Mouse (Mus musculus) limb, embryonic 15.5 days (tissue): ENCODE data around the gene Nav1. TPM values are rescaled to one million over a fixed set of nuclear protein-coding genes. Genes with fewer than 3 reads are reported as not detected.

Source experiments
- ATAC-seq: fragments of 200-750 bp; cut with Nextera tagmentation; 2 replicates; pipeline ENCODE4 v1.8.0; 2017; ENCODE audit warnings: low read depth, moderate TSS enrichment; ENCODE audit not compliant: insufficient number of reproducible peaks, low FRiP score, low TSS enrichment
- H3K27ac ChIP-seq: fragments of 300-500 bp; sonication (generic); 2 replicates; pipeline ENCODE4 v1.5.1; 2015; ENCODE audit warnings: moderate library complexity, mild to moderate bottlenecking, inconsistent platforms
- H3K27me3 ChIP-seq: fragments of 300-500 bp; sonication (generic); 2 replicates; pipeline ENCODE4 v1.6.1; 2015; ENCODE audit warnings: inconsistent platforms
- H3K36me3 ChIP-seq: fragments of 300-500 bp; sonication (generic); 2 replicates; pipeline ENCODE4 v1.6.1; 2015; ENCODE audit warnings: inconsistent platforms
- H3K4me1 ChIP-seq: fragments of 300-500 bp; sonication (generic); 2 replicates; pipeline ENCODE4 v1.6.1; 2015; ENCODE audit warnings: inconsistent platforms
- H3K4me2 ChIP-seq: fragments of 300-500 bp; sonication (generic); 2 replicates; pipeline ENCODE4 v1.6.1; 2015; ENCODE audit warnings: mild to moderate bottlenecking, inconsistent platforms
- H3K4me3 ChIP-seq: fragments of 300-500 bp; sonication (generic); 2 replicates; pipeline ENCODE4 v1.5.1; 2015; ENCODE audit warnings: mild to moderate bottlenecking, inconsistent platforms
- H3K9ac ChIP-seq: fragments of 300-500 bp; sonication (generic); 2 replicates; pipeline ENCODE4 v1.6.1; 2015; ENCODE audit warnings: inconsistent platforms
- H3K9me3 ChIP-seq: fragments of 300-500 bp; sonication (generic); 2 replicates; pipeline ENCODE4 v1.6.1; 2016; ENCODE audit warnings: inconsistent platforms
- WGBS: fragments of 180-500 bp; shearing (Covaris S2); methylation state at CpG from one replicate; pipeline ENCODE4 v1.1.7; 2015; 5-methylcytosine and 5-hydroxymethylcytosine counted together
- polyA plus RNA-seq: library from polyadenylated mRNA; unstranded; fragments of >200 nt; fragmentation: Nextera tagmentation; extraction: Ambion mirVana; gene quantifications from 2 replicates; pipeline ENCODE4 v1.2.1, GENCODE M21; 2015

Gene Nav1
- polyA plus RNA-seq, 1 experiment from 2014 or later: 10.4 TPM

- Histone ChIP-seq H3K4me3 (no peak overlapping the region), H3K9me3 (no peaks in the 10 kb centered on the region), H3K27ac (no peak overlapping the region), H3K36me3 (no peaks in the 10 kb centered on the region), H3K9ac (no peak overlapping the region), H3K27me3 (no peaks in the 10 kb centered on the region), H3K4me2 (no peak overlapping the region), H3K4me1 (peaks cover 32% of the 10 kb centered on the region)
- no peak for ATAC-seq
- WGBS: 87% methylated on average over 4 of the region's 4 CpGs
These were observed 26.4 kb upstream of the Nav1 start for GRCm38 (mm10) chr1:135633478-135633877.

- 66% methylated on average over 1 of the region's 1 CpGs for WGBS
- Histone ChIP-seq H3K4me3 (no peak overlapping the region), H3K27ac (no peak overlapping the region), H3K9ac (no peak overlapping the region), H3K4me1 (peaks cover 32% of the 10 kb centered on the region), H3K4me2 (no peak overlapping the region), H3K9me3 (no peaks in the 10 kb centered on the region), H3K27me3 (no peaks in the 10 kb centered on the region), H3K36me3 (no peaks in the 10 kb centered on the region)
- no peak for ATAC-seq
These were observed 25.1 kb upstream of the Nav1 start for GRCm38 (mm10) chr1:135632199-135632598.

GRCm38 (mm10) chr1:135631515-135631914 lies 24.4 kb upstream of the Nav1 start:
- no peak overlapping the region for H3K27ac ChIP-seq
- no peak overlapping the region for H3K4me2 ChIP-seq

GRCm38 (mm10) chr1:135629846-135630245 lies 22.8 kb upstream of the Nav1 start:
- no peaks in the 10 kb centered on the region for H3K27me3 ChIP-seq
- 43% methylated on average over 5 of the region's 5 CpGs for WGBS
- ATAC-seq: no peak
- no peaks in the 10 kb centered on the region for H3K9me3 ChIP-seq
- no peak overlapping the region for H3K4me3 ChIP-seq
- H3K4me1 ChIP-seq: peaks cover 17% of the 10 kb centered on the region
- H3K9ac ChIP-seq: no peak overlapping the region
- no peaks in the 10 kb centered on the region for H3K36me3 ChIP-seq
- H3K4me2 ChIP-seq: no peak overlapping the region
- H3K27ac ChIP-seq: no peak overlapping the region

More at GRCm38 (mm10) chr1:135631515-135631914, 24.4 kb upstream of the Nav1 start:
- Histone ChIP-seq H3K9ac (no peak overlapping the region), H3K4me3 (no peak overlapping the region), H3K4me1 (peaks cover 32% of the 10 kb centered on the region), H3K36me3 (no peaks in the 10 kb centered on the region), H3K9me3 (no peaks in the 10 kb centered on the region), H3K27me3 (no peaks in the 10 kb centered on the region)
- WGBS: 43% methylated on average over 8 of the region's 8 CpGs
- no peak for ATAC-seq

GRCm38 (mm10) chr1:135626218-135626617 lies 19.1 kb upstream of the Nav1 start:
- Histone ChIP-seq H3K27me3 (no peaks in the 10 kb centered on the region), H3K9ac (no peak overlapping the region), H3K4me1 (peaks cover 12% of the 10 kb centered on the region; the same call in 1 of the 2 replicates), H3K4me3 (no peak overlapping the region), H3K27ac (no peak overlapping the region), H3K4me2 (no peak overlapping the region), H3K9me3 (no peaks in the 10 kb centered on the region), H3K36me3 (no peaks in the 10 kb centered on the region)
- 77% methylated on average over 6 of the region's 6 CpGs for WGBS
- ATAC-seq: no peak

- 71% methylated on average over 3 of the region's 3 CpGs for WGBS
- no peak for ATAC-seq
- no peak overlapping the region for H3K27ac ChIP-seq
- no peaks in the 10 kb centered on the region for H3K9me3 ChIP-seq
- no peak overlapping the region for H3K4me3 ChIP-seq
- no peaks in the 10 kb centered on the region for H3K36me3 ChIP-seq
- H3K4me2 ChIP-seq: no peak overlapping the region
- H3K9ac ChIP-seq: no peak overlapping the region
- no peaks in the 10 kb centered on the region for H3K27me3 ChIP-seq
- peaks cover 14% of the 10 kb centered on the region; the same call in 1 of the 2 replicates for H3K4me1 ChIP-seq
These were observed 18.6 kb upstream of the Nav1 start for GRCm38 (mm10) chr1:135625741-135626140.

GRCm38 (mm10) chr1:135624646-135625045 lies 17.6 kb upstream of the Nav1 start:
- no peak for ATAC-seq
- Histone ChIP-seq H3K4me3 (no peak overlapping the region), H3K4me2 (no peak overlapping the region), H3K36me3 (no peaks in the 10 kb centered on the region), H3K9me3 (no peaks in the 10 kb centered on the region), H3K9ac (no peak overlapping the region), H3K27ac (no peak overlapping the region), H3K27me3 (no peaks in the 10 kb centered on the region), H3K4me1 (peaks cover 13% of the 10 kb centered on the region; the same call in 1 of the 2 replicates)
- WGBS: 62% methylated on average over 5 of the region's 5 CpGs

- Histone ChIP-seq H3K36me3 (no peaks in the 10 kb centered on the region), H3K27me3 (no peaks in the 10 kb centered on the region), H3K4me3 (no peak overlapping the region), H3K4me2 (no peak overlapping the region), H3K9me3 (no peaks in the 10 kb centered on the region), H3K4me1 (peaks cover 13% of the 10 kb centered on the region; the same call in 1 of the 2 replicates), H3K27ac (no peak overlapping the region), H3K9ac (no peak overlapping the region)
- no peak for ATAC-seq
- 90% methylated on average over 5 of the region's 5 CpGs for WGBS
These were observed 16.0 kb upstream of the Nav1 start for GRCm38 (mm10) chr1:135623136-135623535.

- 27% methylated on average over 3 of the region's 3 CpGs for WGBS
- ATAC-seq: no peak
These were observed 14.2 kb upstream of the Nav1 start for GRCm38 (mm10) chr1:135621307-135621706.

GRCm38 (mm10) chr1:135619932-135620391 lies 12.9 kb upstream of the Nav1 start:
- H3K9ac ChIP-seq: no peak overlapping the region
- ATAC-seq: no peak
- no peaks in the 10 kb centered on the region for H3K36me3 ChIP-seq
- no peak overlapping the region for H3K27ac ChIP-seq
- no peak overlapping the region for H3K4me3 ChIP-seq
- no peak overlapping the region for H3K4me2 ChIP-seq
- no peaks in the 10 kb centered on the region for H3K9me3 ChIP-seq
- H3K4me1 ChIP-seq: peaks cover 19% of the 10 kb centered on the region; the same call in 1 of the 2 replicates
- H3K27me3 ChIP-seq: no peaks in the 10 kb centered on the region
- 6% methylated on average over 7 of the region's 7 CpGs for WGBS

More at GRCm38 (mm10) chr1:135621307-135621706, 14.2 kb upstream of the Nav1 start:
- H3K27ac ChIP-seq: no peak overlapping the region
- H3K4me2 ChIP-seq: no peak overlapping the region
- no peak overlapping the region for H3K9ac ChIP-seq
- no peaks in the 10 kb centered on the region for H3K9me3 ChIP-seq
- H3K27me3 ChIP-seq: no peaks in the 10 kb centered on the region
- H3K36me3 ChIP-seq: no peaks in the 10 kb centered on the region
- no peak overlapping the region for H3K4me3 ChIP-seq
- peaks cover 12% of the 10 kb centered on the region; the same call in 1 of the 2 replicates for H3K4me1 ChIP-seq

- Histone ChIP-seq H3K27ac (no peak overlapping the region), H3K36me3 (no peaks in the 10 kb centered on the region), H3K4me1 (peaks cover 19% of the 10 kb centered on the region; the same call in 1 of the 2 replicates), H3K9me3 (no peaks in the 10 kb centered on the region), H3K9ac (no peak overlapping the region), H3K4me3 (no peak overlapping the region), H3K27me3 (no peaks in the 10 kb centered on the region), H3K4me2 (no peak overlapping the region)
- ATAC-seq: no peak
- WGBS: 46% methylated on average over 7 of the region's 7 CpGs
These were observed 12.0 kb upstream of the Nav1 start for GRCm38 (mm10) chr1:135619130-135619529.

- Histone ChIP-seq H3K27ac (no peak overlapping the region), H3K9me3 (no peaks in the 10 kb centered on the region)
These were observed 10.2 kb upstream of the Nav1 start for GRCm38 (mm10) chr1:135617344-135617743.

More at GRCm38 (mm10) chr1:135617344-135617743, 10.2 kb upstream of the Nav1 start:
- Histone ChIP-seq H3K4me3 (no peak overlapping the region), H3K27me3 (no peaks in the 10 kb centered on the region), H3K4me1 (peaks cover 19% of the 10 kb centered on the region; the same call in 1 of the 2 replicates), H3K36me3 (no peaks in the 10 kb centered on the region), H3K9ac (no peak overlapping the region), H3K4me2 (no peak overlapping the region)
- WGBS: 88% methylated on average over 3 of the region's 3 CpGs
- ATAC-seq: no peak
